Mouse (Mus musculus): ENCODE measurements at regions not wholly inside any gene's neighbourhood (a gene's known extent, or its start where the extent isn't known, plus 50 kb on each side); places are given as distances from the start of the nearest gene placed in this dataset.

GRCm38 (mm10) chr19:32956143-32956915 lies 199.0 kb downstream of the Pten start:
- TF ChIP-seq EP300 (IDR thresholded peaks at IDR 0.05; ENCODE audit: low read depth) (no peak), CTCF (IDR thresholded peaks at IDR 0.05; ENCODE audit: low read depth) (no peak)
